Mouse (Mus musculus): Measurements from ENCODE around the gene Mtmr2. TPM values are rescaled to one million over a fixed set of nuclear protein-coding genes. Genes with fewer than 3 reads are reported as not detected.
A peak's percentile ranks its signal among the peaks of the same experiment; 100 is the strongest.

The Mtmr2 gene
- total and polyA plus RNA-seq, 3 experiments, result 47.1 to 95.8 (median 75.2) TPM

DNA sequence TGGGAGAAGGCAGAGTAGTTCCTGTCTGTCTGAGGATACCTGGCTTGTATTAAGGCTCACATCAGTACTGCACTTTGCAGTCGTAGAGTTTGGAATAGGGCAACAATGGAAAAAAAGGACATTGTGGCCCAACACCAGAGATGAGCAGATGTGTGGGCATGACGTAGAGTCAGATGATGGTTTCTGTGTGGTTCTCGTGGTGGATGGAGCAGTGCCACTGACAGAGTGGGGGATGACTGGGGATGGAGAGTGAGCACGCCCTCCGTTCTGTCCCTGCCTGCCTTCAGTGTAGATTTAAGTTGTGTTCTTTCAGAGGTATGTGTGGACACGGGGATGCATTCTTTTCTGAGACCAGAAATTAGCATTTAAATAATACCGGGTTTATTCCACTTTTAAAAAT, 18.4 kb downstream of the Mtmr2 start:
- TF ChIP-seq SIN3A (IDR thresholded peaks at IDR 0.05; ENCODE audit: low read length), result no peak
- TF ChIP-seq CHD1 (IDR thresholded peaks at IDR 0.05; ENCODE audit: low read depth, low read length), result no peak
- no peak for TF ChIP-seq POLR2AphosphoS2 (IDR thresholded peaks at IDR 0.05; ENCODE audit: low read length)
- TF ChIP-seq ZMIZ1 (IDR thresholded peaks at IDR 0.05; ENCODE audit: low read depth, low read length), result no peak
- no peak for TF ChIP-seq JUND (IDR thresholded peaks at IDR 0.05; ENCODE audit: low read depth, low read length)
- TF ChIP-seq ZKSCAN1 (IDR thresholded peaks at IDR 0.05; ENCODE audit: low read depth, low read length), result no peak
- H3K27me3 ChIP-seq (ENCODE audit: control insufficient read depth in 1 of 2, insufficient read depth in 2 of 2, low read length in 2 of 2), result no peaks in the 10 kb centered on the region
- H3K4me1 ChIP-seq (ENCODE audit: control insufficient read depth in 1 of 2, insufficient read depth in 2 of 2, low read length in 2 of 2), result no peaks in the 10 kb centered on the region
- H3K4me3 ChIP-seq (ENCODE audit: control insufficient read depth in 1 of 2, insufficient read depth in 1 of 2, low read depth in 2 of 2, low read length in 2 of 2), result no peak overlapping the region
- no peak for DNase-seq (ENCODE audit: low read depth, low spot score)
- no peak overlapping the region for H3K27ac ChIP-seq (ENCODE audit: control insufficient read depth, low read depth, low read length)
- H3K36me3 ChIP-seq (ENCODE audit: control insufficient read depth in 1 of 2, insufficient read depth in 2 of 2, low read length in 2 of 2), result peaks cover 0 to 14% of the 10 kb centered on the region in 2 experiments; a peak in 2 of 4 replicates
- no peak overlapping the region for H3K9ac ChIP-seq (ENCODE audit: control insufficient read depth, low read depth, low read length, poor library complexity, severe bottlenecking)
- peaks cover 25% of the 10 kb centered on the region for H3K79me2 ChIP-seq (ENCODE audit: control insufficient read depth, insufficient read depth, low read length, poor library complexity)
- no peaks in the 10 kb centered on the region for H3K9me3 ChIP-seq (replicated peaks; ENCODE audit: insufficient read depth, low read length)

DNA sequence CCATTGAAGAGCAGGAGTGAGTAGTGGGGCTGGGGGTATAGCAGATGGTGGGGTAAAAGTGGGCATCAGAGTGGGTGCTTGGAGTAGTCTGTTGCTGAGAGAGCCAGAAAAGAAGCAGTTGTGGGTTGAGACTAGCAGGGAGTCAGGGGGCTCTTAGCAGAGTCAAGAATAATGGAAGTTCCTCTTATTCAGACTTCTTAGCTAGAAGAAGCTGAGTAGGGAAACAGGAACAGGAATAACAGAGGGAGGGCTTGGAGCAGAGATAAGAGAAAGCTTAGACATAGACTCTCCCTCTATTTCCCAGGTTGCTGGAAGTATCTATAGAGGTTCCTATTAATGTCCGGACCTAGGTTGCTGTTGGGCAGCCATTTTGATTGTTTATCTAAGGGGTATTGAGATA, 26.5 kb downstream of the Mtmr2 start:
- H3K36me3 ChIP-seq (ENCODE audit: control insufficient read depth in 1 of 2, insufficient read depth in 2 of 2, low read length in 2 of 2), result peaks cover 2 to 13% of the 10 kb centered on the region in 2 experiments; a peak in 3 of 4 replicates
- H3K4me3 ChIP-seq (ENCODE audit: control insufficient read depth in 1 of 2, insufficient read depth in 1 of 2, low read depth in 2 of 2, low read length in 2 of 2), result no peak overlapping the region
- no peak overlapping the region for H3K9ac ChIP-seq (ENCODE audit: control insufficient read depth, low read depth, low read length, poor library complexity, severe bottlenecking)
- H3K9me3 ChIP-seq (replicated peaks; ENCODE audit: insufficient read depth, low read length), result no peaks in the 10 kb centered on the region
- peaks cover 30% of the 10 kb centered on the region for H3K79me2 ChIP-seq (ENCODE audit: control insufficient read depth, insufficient read depth, low read length, poor library complexity)
- DNase-seq (ENCODE audit: low read depth, low spot score), result peak; percentile 86
- H3K4me1 ChIP-seq (ENCODE audit: control insufficient read depth in 1 of 2, insufficient read depth in 2 of 2, low read length in 2 of 2), result peaks cover 7 to 12% of the 10 kb centered on the region in 2 experiments
- no peaks in the 10 kb centered on the region for H3K27me3 ChIP-seq (ENCODE audit: control insufficient read depth in 1 of 2, insufficient read depth in 2 of 2, low read length in 2 of 2)
- H3K27ac ChIP-seq (ENCODE audit: control insufficient read depth, low read depth, low read length), result no peak overlapping the region
- TF ChIP-seq EP300 (IDR thresholded peaks at IDR 0.05; ENCODE audit: low read depth in 1 of 2, low read length in 2 of 2) (peak in 1 of 2 experiments; percentile 83; a peak in 2 of 4 replicates), USF2 (IDR thresholded peaks at IDR 0.05; ENCODE audit: borderline replicate concordance in 1 of 2, insufficient read depth in 1 of 2, low read depth in 1 of 2, low read length in 2 of 2) (no peak), GATA1 (IDR thresholded peaks at IDR 0.05; ENCODE audit: low read depth, low read length) (peak; percentile 81), MYB (IDR thresholded peaks at IDR 0.05; ENCODE audit: low read depth, low read length) (no peak), ELF1 (IDR thresholded peaks at IDR 0.05; ENCODE audit: low read depth, low read length) (no peak), SMC3 (IDR thresholded peaks at IDR 0.05; ENCODE audit: low read depth, low read length) (no peak), GABPA (IDR thresholded peaks at IDR 0.05; ENCODE audit: low read depth, low read length) (no peak), TAL1 (IDR thresholded peaks at IDR 0.05; ENCODE audit: low read length) (peak; percentile 39; the same call in 1 of the 2 replicates), TCF12 (IDR thresholded peaks at IDR 0.05; ENCODE audit: low read depth, low read length) (no peak), CHD1 (IDR thresholded peaks at IDR 0.05; ENCODE audit: low read depth, low read length) (no peak), MAFK (IDR thresholded peaks at IDR 0.05; ENCODE audit: borderline replicate concordance, low read depth, low read length) (no peak), RCOR1 (IDR thresholded peaks at IDR 0.05; ENCODE audit: low read depth, low read length) (peak; percentile 66), BHLHE40 (IDR thresholded peaks at IDR 0.05; ENCODE audit: borderline replicate concordance, low read depth, low read length) (no peak), ZC3H11A (IDR thresholded peaks at IDR 0.05; ENCODE audit: low read depth, low read length) (no peak), ETS1 (IDR thresholded peaks at IDR 0.05; ENCODE audit: low read depth, low read length) (no peak), ZKSCAN1 (IDR thresholded peaks at IDR 0.05; ENCODE audit: low read depth, low read length) (no peak), CTCF (IDR thresholded peaks at IDR 0.05 in 2 of 3, conservative IDR thresholded peaks at IDR 0.05 in 1 of 3; ENCODE audit: control insufficient read depth in 1 of 3, insufficient read depth in 1 of 3, low read depth in 2 of 3, low read length in 3 of 3, poor library complexity in 1 of 3, severe bottlenecking in 1 of 3) (no peak), JUND (IDR thresholded peaks at IDR 0.05; ENCODE audit: low read depth, low read length) (no peak), POLR2A (IDR thresholded peaks at IDR 0.05; ENCODE audit: control insufficient read depth in 1 of 2, insufficient read depth in 1 of 2, low read depth in 1 of 2, low read length in 2 of 2, poor library complexity in 1 of 2) (no peak), HCFC1 (IDR thresholded peaks at IDR 0.05; ENCODE audit: low read depth, low read length) (no peak)
